Mouse (Mus musculus) left cerebral cortex, postnatal 36 days (tissue): Measurements from ENCODE around the gene Nrf1. TPM values are rescaled to one million over a fixed set of nuclear protein-coding genes. Genes with fewer than 3 reads are reported as not detected.

Experiments used
- DNase-seq, 2 experiments: peaks; one replicate each; pipeline ENCODE4 v3.0.0; 2021 to 2022; ENCODE audit warnings: low spot score in 2 of 2, mixed read lengths in 1 of 2
- intact Hi-C: fragments of 180-260 bp; cut with DNase I; formaldehyde crosslinking; loops from one replicate; pipeline ENCODE4 v1.15.1; 2025
- total RNA-seq, 2 experiments: library from RNA; stranded (reverse); gene quantifications; 2 replicates each; pipeline ENCODE4 v1.2.3; 2021

The Nrf1 gene
- total RNA-seq, 2 experiments from 2014 or later = 19.8 to 23.1 TPM

- no peak for DNase-seq
- intact Hi-C loops = no loop called here
These were observed 87.8 kb downstream of the Nrf1 start for GRCm38 (mm10) chr6:30135590-30135989.

DNA sequence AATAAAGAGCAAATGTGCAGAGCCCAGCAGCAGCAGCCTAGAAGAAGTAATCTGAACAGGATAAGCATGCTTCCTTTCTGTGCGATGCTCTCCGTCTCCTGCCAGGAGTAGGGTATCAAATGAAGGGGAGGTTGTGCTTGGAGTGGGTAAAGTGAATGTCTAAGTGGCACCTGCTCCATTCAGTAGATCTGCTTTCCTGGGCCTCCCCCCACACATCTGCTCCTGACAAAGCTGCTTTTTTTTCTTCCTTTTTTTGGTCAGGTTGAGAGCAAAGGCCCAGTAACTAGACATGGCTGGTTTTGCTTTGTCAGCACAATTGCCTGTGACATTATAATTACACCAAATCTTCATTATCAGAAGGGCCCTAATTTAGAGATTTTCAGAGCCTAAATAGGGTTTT lies 89.4 kb downstream of the Nrf1 start:
- intact Hi-C loops = no loop called here
- no peak for DNase-seq

GRCm38 (mm10) chr6:30139329-30140045 lies 91.7 kb downstream of the Nrf1 start:
- DNase-seq = no peak
- intact Hi-C loops = no loop called here

- DNase-seq = no peak
- intact Hi-C loops = no loop called here
These were observed 95.5 kb downstream of the Nrf1 start for GRCm38 (mm10) chr6:30143263-30143662.

- no peak for DNase-seq
- intact Hi-C loops = no loop called here
These were observed 99.3 kb downstream of the Nrf1 start for GRCm38 (mm10) chr6:30147058-30147457.

DNA sequence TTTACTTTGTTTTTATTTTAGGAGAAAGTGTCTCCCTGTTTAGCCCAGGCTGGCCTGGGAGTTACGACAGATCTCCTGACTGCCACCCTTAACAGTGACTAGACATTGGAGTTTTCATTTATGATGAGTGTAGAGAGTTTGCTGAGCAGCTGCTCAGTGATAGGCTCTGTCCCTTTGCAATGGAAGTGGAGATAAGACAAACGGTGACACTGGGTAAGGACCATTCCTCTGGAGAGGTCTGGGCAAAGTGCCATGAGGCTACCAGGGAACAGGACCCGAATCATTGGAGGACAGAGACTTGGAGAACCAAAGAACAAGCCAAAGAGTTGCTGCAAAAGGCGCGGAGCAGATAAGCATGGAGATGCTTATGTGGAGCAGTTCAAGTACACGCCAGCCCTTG lies 100.0 kb downstream of the Nrf1 start:
- no peak for DNase-seq
- intact Hi-C loops = no loop called here

DNA sequence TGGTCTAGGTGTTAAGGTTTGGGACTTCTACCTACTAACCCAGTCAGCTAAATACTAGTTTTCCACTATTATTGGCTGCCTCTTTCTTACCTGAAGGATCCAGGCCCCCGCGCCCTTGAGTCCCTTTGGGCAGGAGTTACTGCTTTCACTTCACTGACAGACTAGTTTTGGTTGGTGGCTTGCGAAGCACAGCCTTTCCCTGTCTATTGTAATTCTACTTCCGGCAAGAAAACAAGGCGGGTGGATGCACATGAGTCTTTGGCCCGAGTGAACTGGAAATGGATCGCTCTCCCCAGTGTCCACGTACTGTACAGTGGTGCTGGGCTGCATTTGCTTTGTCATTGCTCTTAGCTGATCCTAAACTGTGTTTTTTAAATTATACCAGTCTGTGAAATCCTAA lies 102.7 kb downstream of the Nrf1 start:
- intact Hi-C loops = no loop called here
- no peak for DNase-seq

DNA sequence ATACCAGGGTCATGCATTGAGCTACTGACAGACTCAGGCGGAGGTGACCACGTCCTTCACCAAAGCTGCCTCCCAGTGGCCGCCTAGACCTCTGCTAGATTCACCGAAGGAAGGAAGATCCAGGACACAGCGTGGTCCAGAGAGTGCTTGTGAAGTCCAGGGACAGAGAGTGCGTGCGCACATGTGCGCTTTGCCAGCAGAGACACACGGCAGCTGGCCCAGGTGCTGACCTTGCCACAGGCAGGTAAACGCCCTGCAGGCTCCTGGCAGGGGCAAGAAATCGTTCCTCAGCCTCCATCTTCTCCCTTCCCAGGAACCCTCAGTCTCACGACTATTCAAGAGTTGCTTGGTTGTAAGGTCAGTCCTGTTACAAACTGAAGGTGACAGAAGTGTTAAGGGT lies 104.4 kb downstream of the Nrf1 start:
- DNase-seq = no peak
- intact Hi-C loops = no loop called here

DNA sequence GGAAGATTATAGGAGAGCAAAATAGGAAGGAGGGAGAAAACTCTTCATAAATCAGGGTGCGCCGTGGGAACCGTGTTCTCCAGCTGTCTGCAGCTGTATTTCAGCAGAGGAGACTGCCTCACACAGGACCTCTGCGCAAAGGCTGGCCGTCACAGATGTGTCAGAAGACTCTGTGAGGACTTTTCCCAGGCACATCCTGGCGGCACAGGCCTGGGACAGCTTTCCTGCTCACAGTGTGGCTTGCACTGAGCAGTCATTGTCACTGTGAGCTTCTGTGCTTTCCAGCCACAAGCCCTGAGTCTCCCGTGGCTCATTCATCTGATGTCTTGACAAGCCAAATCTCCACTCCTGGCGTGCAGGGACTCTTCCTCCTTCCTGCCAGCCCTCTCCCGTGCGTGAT lies 104.9 kb downstream of the Nrf1 start:
- no peak for DNase-seq
- intact Hi-C loops = no loop called here

- no peak for DNase-seq
- intact Hi-C loops = no loop called here
These were observed 105.3 kb downstream of the Nrf1 start for GRCm38 (mm10) chr6:30153076-30153475.

DNA sequence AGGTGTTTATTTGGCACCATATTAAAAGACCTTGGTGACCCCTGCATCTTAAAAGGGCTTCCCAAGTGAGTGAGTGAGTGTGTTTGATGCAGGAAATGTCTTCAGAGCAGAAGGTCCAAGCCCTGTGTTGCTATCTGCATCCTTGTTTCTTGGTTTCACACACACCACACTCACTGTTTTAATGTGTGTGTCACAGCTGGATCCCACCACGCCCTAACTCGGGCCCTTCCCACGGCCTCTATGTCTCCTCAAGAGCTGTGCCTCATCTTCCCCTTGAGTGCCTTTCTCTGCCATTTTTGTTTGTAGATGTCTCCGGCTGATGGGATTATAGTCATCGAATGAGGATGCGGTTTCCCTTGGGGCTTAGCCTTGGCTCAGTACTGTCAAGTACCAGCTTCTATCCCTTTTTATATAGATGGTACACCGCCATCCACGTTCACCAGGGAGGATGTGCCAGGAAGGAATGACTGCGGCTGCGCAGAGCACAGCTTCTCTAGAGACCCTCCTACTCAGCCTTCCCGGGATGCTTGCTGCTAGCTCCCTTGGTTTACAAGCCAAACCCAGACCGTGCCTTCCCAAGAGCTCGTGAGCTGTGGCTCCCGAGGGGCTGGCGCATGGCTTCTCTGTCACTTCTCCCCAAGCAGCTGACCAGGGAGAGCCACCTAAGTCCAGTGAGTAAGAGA lies 106.1 kb downstream of the Nrf1 start:
- intact Hi-C loops = no loop called here
- DNase-seq = no peak

GRCm38 (mm10) chr6:30159516-30160045 lies 111.8 kb downstream of the Nrf1 start:
- intact Hi-C loops = no loop called here

DNA sequence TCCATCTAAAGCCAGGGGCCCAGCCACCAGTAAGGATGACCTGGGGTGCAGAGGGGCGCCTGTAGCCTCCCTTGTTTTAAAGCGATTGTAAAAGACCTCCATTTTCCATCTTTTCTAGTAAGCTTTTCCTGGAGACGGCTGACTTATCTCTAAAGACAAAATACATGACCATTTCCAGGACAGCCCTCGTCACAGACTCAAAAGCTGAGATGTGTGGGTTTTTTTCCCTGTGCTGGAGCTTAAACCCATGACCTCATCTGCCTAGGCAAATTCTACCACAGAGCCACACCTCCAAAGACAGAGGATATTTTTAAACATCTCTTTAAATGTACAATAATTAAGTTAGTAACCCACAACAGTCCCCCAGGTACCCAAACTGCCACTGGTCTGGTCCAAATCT lies 112.6 kb downstream of the Nrf1 start:
- DNase-seq = no peak
- intact Hi-C loops = no loop called here

More at GRCm38 (mm10) chr6:30159516-30160045, 111.8 kb downstream of the Nrf1 start:
- no peak for DNase-seq

GRCm38 (mm10) chr6:30161618-30162017 lies 113.8 kb downstream of the Nrf1 start:
- intact Hi-C loops = no loop called here

DNA sequence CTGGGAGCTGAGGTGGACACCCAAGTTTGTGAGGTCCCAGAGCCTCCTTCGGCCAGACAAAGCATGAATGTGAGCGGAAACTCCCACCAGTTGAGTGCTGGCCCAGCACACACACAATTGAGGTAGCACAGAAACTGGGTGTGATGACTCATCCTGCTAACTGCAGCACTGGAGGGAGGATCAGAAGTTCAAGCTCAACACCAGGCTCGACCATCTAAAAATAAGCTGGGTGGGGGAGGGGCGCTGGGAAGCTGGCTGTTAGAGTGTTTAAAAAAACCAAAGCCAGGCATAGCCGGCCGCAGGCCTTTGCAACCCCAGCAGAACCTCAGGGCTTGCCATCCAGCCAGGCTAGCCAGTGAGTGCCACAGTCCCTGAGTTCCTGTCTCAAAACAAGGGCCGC lies 114.3 kb downstream of the Nrf1 start:
- no peak for DNase-seq
- intact Hi-C loops = no loop called here

More at GRCm38 (mm10) chr6:30161618-30162017, 113.8 kb downstream of the Nrf1 start:
- no peak for DNase-seq

DNA sequence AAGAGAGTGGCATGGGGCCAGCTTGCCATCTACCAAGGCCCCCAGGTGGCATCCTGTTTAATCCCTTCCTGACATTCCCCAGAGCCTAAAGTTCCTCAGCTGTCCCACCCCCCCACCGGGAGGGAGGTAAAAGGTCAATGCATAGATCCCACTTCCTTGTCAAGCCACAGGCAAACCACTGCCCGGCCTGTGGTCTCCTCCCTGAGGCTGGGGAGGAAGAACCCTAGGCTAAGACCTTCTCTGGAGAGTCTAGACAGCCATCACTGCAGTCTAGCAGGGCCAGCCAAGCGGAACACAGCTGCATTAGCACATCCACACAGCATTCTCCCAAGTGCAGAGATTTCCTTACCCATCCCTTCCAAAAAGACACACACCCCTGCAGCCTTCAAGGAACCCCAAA lies 118.6 kb downstream of the Nrf1 start:
- intact Hi-C loops = no loop called here
- DNase-seq = no peak

- DNase-seq = no peak
- intact Hi-C loops = no loop called here
These were observed 119.4 kb downstream of the Nrf1 start for GRCm38 (mm10) chr6:30167192-30167591.

DNA sequence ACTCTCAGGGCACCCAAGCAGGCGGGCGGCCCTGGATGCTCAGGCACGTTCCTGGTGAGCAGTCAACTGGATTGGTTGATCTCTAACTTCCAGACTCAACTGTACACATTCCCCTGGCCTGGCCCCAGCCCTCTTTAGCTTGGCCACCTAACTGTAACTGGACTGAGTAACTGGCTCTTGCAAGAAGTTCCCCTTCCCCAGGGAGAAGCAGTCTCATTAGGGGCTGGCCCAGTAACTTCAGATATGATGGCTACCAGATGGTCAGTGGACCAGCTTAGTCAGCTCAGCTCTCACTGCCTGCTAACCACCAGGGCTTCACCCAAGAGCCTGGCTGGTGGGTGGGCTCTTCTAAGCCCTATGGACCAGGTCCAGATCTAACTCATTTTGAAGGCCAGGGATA lies 120.5 kb downstream of the Nrf1 start:
- intact Hi-C loops = no loop called here
- DNase-seq = no peak

DNA sequence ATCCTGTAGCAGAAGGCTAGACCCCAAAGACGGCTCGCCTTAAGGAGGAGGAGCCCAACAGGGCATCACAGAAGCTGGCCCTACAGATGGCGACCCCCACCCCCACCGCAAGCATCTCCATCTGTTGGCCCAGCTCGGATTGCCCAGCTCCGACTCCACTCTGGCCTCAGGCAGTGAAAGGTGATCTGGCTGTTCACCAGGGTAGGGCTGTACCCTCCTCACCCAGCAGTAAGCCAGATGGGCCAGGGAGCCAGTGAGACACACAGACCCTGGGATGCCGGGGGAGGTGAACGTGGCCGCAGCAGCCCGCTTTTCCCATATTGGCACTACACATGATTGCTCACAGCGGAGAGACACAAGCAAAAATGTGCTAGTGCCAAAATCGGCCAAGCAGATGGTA lies 121.4 kb downstream of the Nrf1 start:
- no peak for DNase-seq
- intact Hi-C loops = no loop called here

DNA sequence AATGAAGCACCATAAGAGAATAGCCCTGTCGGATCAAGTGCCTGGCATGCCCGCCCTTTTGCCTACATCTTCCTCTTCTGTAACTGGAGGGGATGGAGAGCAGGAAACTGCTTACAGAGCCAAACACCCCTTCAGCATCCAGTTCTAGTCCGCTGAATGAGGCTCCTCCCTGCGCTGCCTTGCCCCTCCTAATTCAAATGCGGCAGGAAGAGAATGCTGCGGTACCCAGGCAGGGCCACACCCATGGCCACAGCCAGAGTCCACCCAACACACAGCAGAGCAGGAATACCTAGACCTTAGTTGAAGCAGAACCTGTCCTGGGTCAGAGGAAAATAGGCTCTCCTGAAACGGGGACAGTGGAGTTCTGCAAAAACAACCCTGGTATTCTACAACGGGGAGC lies 123.4 kb downstream of the Nrf1 start:
- intact Hi-C loops = no loop called here
- no peak for DNase-seq

DNA sequence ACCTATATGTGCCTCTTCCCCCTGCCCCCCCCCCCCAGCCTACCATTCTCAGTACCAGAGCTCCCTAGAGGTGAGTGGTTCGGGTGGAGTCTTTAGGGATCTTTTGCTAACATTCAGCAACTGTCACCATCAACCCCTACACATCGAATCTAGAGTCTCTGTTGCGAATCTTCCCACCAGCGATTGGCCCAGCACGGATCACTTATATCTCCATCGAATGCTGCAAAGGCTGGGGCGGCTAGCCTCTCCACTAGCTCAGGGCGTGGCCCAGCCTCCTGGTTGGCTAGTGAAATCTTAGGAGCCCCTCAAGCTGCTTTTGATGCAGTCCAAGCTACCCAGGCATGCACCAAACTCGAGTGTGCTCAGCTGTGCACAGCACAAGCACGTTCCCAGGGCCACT lies 124.2 kb downstream of the Nrf1 start:
- intact Hi-C loops = no loop called here
- DNase-seq = no peak
